Mouse (Mus musculus) embryonic fibroblast, embryonic 13.5 days (primary cell): ENCODE data around the gene H2afy.

Experiments used
- CTCF ChIP-seq: IDR thresholded peaks from 2 replicates; pipeline ENCODE4 v1.5.1; 2011; ENCODE audit warnings: mild to moderate bottlenecking, control low read depth, low read length, moderate library complexity, borderline replicate concordance; ENCODE audit not compliant: insufficient read depth
- POLR2A ChIP-seq: IDR thresholded peaks from 2 replicates; pipeline ENCODE4 v1.6.1; 2011; ENCODE audit warnings: low read depth, mild to moderate bottlenecking, control low read depth, low read length, moderate library complexity

- TF ChIP-seq CTCF (no peak), POLR2A (no peak)
Observed at GRCm38 (mm10) chr13:56152773-56153460, 16.8 kb upstream of the H2afy start.
